Mouse (Mus musculus) adrenal gland, adult 8-10 months (tissue): Measurements from ENCODE around the gene Neurod2. TPM values are rescaled to one million over a fixed set of nuclear protein-coding genes. Genes with fewer than 3 reads are reported as not detected.

Experiments used
- DNase-seq: peaks from one replicate; pipeline ENCODE4 v3.0.0; 2022
- total RNA-seq, 4 experiments: library from RNA; stranded (reverse); gene quantifications; 2 replicates each; pipeline ENCODE4 v1.2.4; 2022

The Neurod2 gene
- total RNA-seq, 4 experiments from 2014 or later, result not detected

GRCm38 (mm10) chr11:98313790-98314323 is 15.6 kb downstream of the Neurod2 start:
- DNase-seq, result no peak

GRCm38 (mm10) chr11:98298484-98299205 is 30.8 kb downstream of the Neurod2 start:
- DNase-seq, result no peak

- DNase-seq, result peak; percentile 56
These were observed 31.7 kb downstream of the Neurod2 start for GRCm38 (mm10) chr11:98297778-98298177.

GRCm38 (mm10) chr11:98296916-98297315 is 32.5 kb downstream of the Neurod2 start:
- DNase-seq, result no peak

- DNase-seq, result no peak
These were observed 33.2 kb downstream of the Neurod2 start for GRCm38 (mm10) chr11:98296277-98296676.

- no peak for DNase-seq
These were observed 34.3 kb downstream of the Neurod2 start for GRCm38 (mm10) chr11:98295013-98295585.

- peak; percentile 38 for DNase-seq
These were observed 35.0 kb downstream of the Neurod2 start for GRCm38 (mm10) chr11:98294188-98295012.

- no peak for DNase-seq
These were observed 36.4 kb downstream of the Neurod2 start for GRCm38 (mm10) chr11:98293070-98293469.

GRCm38 (mm10) chr11:98290906-98291305 is 38.5 kb downstream of the Neurod2 start:
- no peak for DNase-seq

- no peak for DNase-seq
These were observed 39.6 kb downstream of the Neurod2 start for GRCm38 (mm10) chr11:98289873-98290272.

- DNase-seq, result no peak
These were observed 41.5 kb downstream of the Neurod2 start for GRCm38 (mm10) chr11:98287961-98288360.

- DNase-seq, result no peak
These were observed 41.9 kb downstream of the Neurod2 start for GRCm38 (mm10) chr11:98287531-98287930.

GRCm38 (mm10) chr11:98285368-98285767 is 44.1 kb downstream of the Neurod2 start:
- DNase-seq, result no peak

GRCm38 (mm10) chr11:98284230-98284629 is 45.2 kb downstream of the Neurod2 start:
- DNase-seq, result no peak

- DNase-seq, result no peak
These were observed 45.7 kb downstream of the Neurod2 start for GRCm38 (mm10) chr11:98283740-98284139.

Other genes starting within 250 kb of the Neurod2 start
- 10 to 100 TPM; 37.4 to 45.0 (median 41.1) TPM for gene Fbxl20, start 179.2 kb downstream of the Neurod2 start, total RNA-seq
- 10 to 100 TPM; 62.9 to 72.7 (median 66.6) TPM for gene Med1, start 136.4 kb downstream of the Neurod2 start, total RNA-seq
- gene Cdk12, start 126.6 kb downstream of the Neurod2 start, total RNA-seq, result 10 to 100 TPM; 41.6 to 57.7 (median 49.9) TPM
- gene Ppp1r1b, start 18.8 kb upstream of the Neurod2 start, total RNA-seq, result under 1 TPM in 3 of 4 experiments, not detected in 1; 0.20 to 0.73 (median 0.56) TPM
- gene Stard3, start 28.7 kb upstream of the Neurod2 start, total RNA-seq, result 10 to 100 TPM; 22.4 to 33.9 (median 29.1) TPM
- 1 to 10 TPM in 1 of 4 experiments, under 1 TPM in 2, not detected in 1; 0.37 to 1.0 (median 0.73) TPM for gene Tcap, start 54.2 kb upstream of the Neurod2 start, total RNA-seq
- gene Pnmt, start 56.8 kb upstream of the Neurod2 start, total RNA-seq, result 1,000 to 10,000 TPM in 1 of 4 experiments, 100 to 1,000 TPM in 3; 210 to 1,003 (median 584) TPM
- 10 to 100 TPM in 1 of 4 experiments, 1 to 10 TPM in 3; 5.7 to 10.5 (median 7.5) TPM for gene Pgap3, start 70.8 kb upstream of the Neurod2 start, total RNA-seq
- 1 to 10 TPM; 4.4 to 6.6 (median 5.1) TPM for gene Erbb2, start 82.8 kb upstream of the Neurod2 start, total RNA-seq
- 100 to 1,000 TPM in 1 of 4 experiments, 10 to 100 TPM in 3; 78.5 to 100 (median 88.6) TPM for gene Mien1, start 109.3 kb upstream of the Neurod2 start, total RNA-seq
- gene Grb7, start 116.7 kb upstream of the Neurod2 start, total RNA-seq, result under 1 TPM in 3 of 4 experiments, not detected in 1; 0.13 to 0.70 (median 0.42) TPM
- 1 to 10 TPM in 1 of 4 experiments, under 1 TPM in 3; 0.49 to 1.0 (median 0.75) TPM for gene Ikzf3, start 216.4 kb upstream of the Neurod2 start, total RNA-seq
- 1 to 10 TPM in 1 of 4 experiments, under 1 TPM in 2, not detected in 1; 0.51 to 1.1 (median 0.74) TPM for gene Zpbp2, start 221.4 kb upstream of the Neurod2 start, total RNA-seq